Mouse (Mus musculus) liver, postnatal 0 days (tissue): ENCODE measurements around the gene Ccser1. TPM values are rescaled to one million over a fixed set of nuclear protein-coding genes. Genes with fewer than 3 reads are reported as not detected.

Source experiments
- ATAC-seq: fragments of 200-750 bp; cut with Nextera tagmentation; 2 replicates; pipeline ENCODE4 v1.8.0; 2017; ENCODE audit warnings: mild to moderate bottlenecking, moderate library complexity
- DNase-seq: peaks from one replicate; pipeline ENCODE4 v3.0.0-alpha.2; 2016
- H3K27ac ChIP-seq: fragments of 300-500 bp; sonication (generic); 2 replicates; pipeline ENCODE4 v1.5.1; 2014; ENCODE audit warnings: antibody characterized with exemption, moderate library complexity, mild to moderate bottlenecking, low read depth
- H3K27me3 ChIP-seq: fragments of 300-500 bp; sonication (generic); 2 replicates; pipeline ENCODE4 v1.6.1; 2014; ENCODE audit warnings: low read length, control low read depth, mixed read lengths; ENCODE audit not compliant: insufficient read depth
- H3K36me3 ChIP-seq: fragments of 300-500 bp; sonication (generic); replicated peaks from 2 replicates; pipeline ENCODE4 v1.6.1; 2014; ENCODE audit warnings: mild to moderate bottlenecking, control low read depth, low read length, moderate library complexity, mixed read lengths; ENCODE audit not compliant: insufficient read depth
- H3K4me1 ChIP-seq: fragments of 300-500 bp; sonication (generic); 2 replicates; pipeline ENCODE4 v1.6.1; 2014; ENCODE audit warnings: antibody characterized with exemption, mild to moderate bottlenecking, control low read depth; ENCODE audit not compliant: insufficient read depth
- H3K4me2 ChIP-seq: fragments of 300-500 bp; sonication (generic); 2 replicates; pipeline ENCODE4 v1.6.1; 2014; ENCODE audit warnings: low read depth, mild to moderate bottlenecking, low read length, moderate library complexity, mixed read lengths
- H3K4me3 ChIP-seq: fragments of 300-500 bp; sonication (generic); 2 replicates; pipeline ENCODE4 v1.5.1; 2014; ENCODE audit warnings: low read depth, low read length
- H3K9ac ChIP-seq: fragments of 300-500 bp; sonication (generic); replicated peaks from 2 replicates; pipeline ENCODE4 v1.6.1; 2014; ENCODE audit warnings: mild to moderate bottlenecking, moderate library complexity
- H3K9me3 ChIP-seq: fragments of 300-500 bp; sonication (generic); 2 replicates; pipeline ENCODE4 v1.6.1; 2016; ENCODE audit warnings: mild to moderate bottlenecking, control low read depth, low read length, mixed read lengths
- CTCF ChIP-seq: sonication (generic); IDR thresholded peaks from 2 replicates; pipeline ENCODE4 v1.5.1; 2016; ENCODE audit warnings: antibody characterized with exemption, low read depth
- EP300 ChIP-seq: IDR thresholded peaks from 2 replicates; pipeline ENCODE4 v1.6.1; 2016; ENCODE audit warnings: antibody characterized with exemption, low read depth, mild to moderate bottlenecking
- WGBS: fragments of 180-500 bp; shearing (Covaris S2); extraction: QIAGEN DNeasy Blood & Tissue Kit; methylation state at CpG from one replicate; pipeline ENCODE4 v1.1.7; 2014; ENCODE audit not compliant: insufficient replicate concordance; 5-methylcytosine and 5-hydroxymethylcytosine counted together
- polyA plus RNA-seq: library from polyadenylated mRNA; unstranded; fragments of >200 nt; fragmentation: Nextera tagmentation; extraction: Ambion mirVana; gene quantifications from 2 replicates; pipeline ENCODE4 v1.2.1, GENCODE M21; 2015

The Ccser1 gene
- polyA plus RNA-seq, 1 experiment from 2014 or later, result 0.18 TPM

GRCm38 (mm10) chr6:61431726-61431984, 251.5 kb downstream of the Ccser1 start:
- TF ChIP-seq CTCF (no peak), EP300 (no peak)
- no peak overlapping the region for H3K4me2 ChIP-seq
- no peak for ATAC-seq
- no peak overlapping the region for H3K27ac ChIP-seq
- H3K4me1 ChIP-seq, result no peaks in the 10 kb centered on the region
- no peak overlapping the region for H3K9ac ChIP-seq
- H3K4me3 ChIP-seq, result no peak overlapping the region
- no peak for DNase-seq
- H3K36me3 ChIP-seq, result no peaks in the 10 kb centered on the region
- no peaks in the 10 kb centered on the region for H3K27me3 ChIP-seq
- WGBS, result 69% methylated on average over 2 of the region's 2 CpGs
- H3K9me3 ChIP-seq, result no peaks in the 10 kb centered on the region

- no peak for TF ChIP-seq CTCF
- TF ChIP-seq EP300, result no peak
- no peak for DNase-seq
- Histone ChIP-seq H3K27me3 (no peaks in the 10 kb centered on the region), H3K9me3 (no peaks in the 10 kb centered on the region), H3K4me2 (no peak overlapping the region), H3K4me1 (no peaks in the 10 kb centered on the region), H3K36me3 (no peaks in the 10 kb centered on the region), H3K9ac (no peak overlapping the region), H3K4me3 (no peak overlapping the region), H3K27ac (no peak overlapping the region)
- ATAC-seq, result no peak
- WGBS, result 70% methylated on average over 3 of the region's 3 CpGs
Observed at GRCm38 (mm10) chr6:61432167-61432566, 252.0 kb downstream of the Ccser1 start.

GRCm38 (mm10) chr6:61432703-61433102, 252.6 kb downstream of the Ccser1 start:
- 61% methylated on average over 3 of the region's 3 CpGs for WGBS
- H3K4me2 ChIP-seq, result no peak overlapping the region
- no peaks in the 10 kb centered on the region for H3K27me3 ChIP-seq
- TF ChIP-seq EP300 (no peak), CTCF (no peak)
- ATAC-seq (no peak), DNase-seq (no peak)
- H3K4me3 ChIP-seq, result no peak overlapping the region
- H3K36me3 ChIP-seq, result no peaks in the 10 kb centered on the region
- H3K27ac ChIP-seq, result no peak overlapping the region
- H3K9ac ChIP-seq, result no peak overlapping the region
- no peaks in the 10 kb centered on the region for H3K4me1 ChIP-seq
- no peaks in the 10 kb centered on the region for H3K9me3 ChIP-seq

- ATAC-seq (no peak), DNase-seq (no peak)
- Histone ChIP-seq H3K27me3 (no peaks in the 10 kb centered on the region), H3K9ac (no peak overlapping the region), H3K27ac (no peak overlapping the region), H3K4me3 (no peak overlapping the region), H3K4me2 (no peak overlapping the region), H3K4me1 (no peaks in the 10 kb centered on the region), H3K36me3 (no peaks in the 10 kb centered on the region), H3K9me3 (no peaks in the 10 kb centered on the region)
- TF ChIP-seq EP300 (no peak), CTCF (no peak)
Observed at GRCm38 (mm10) chr6:61438165-61438564, 258.0 kb downstream of the Ccser1 start.

GRCm38 (mm10) chr6:61471371-61472152, 291.4 kb downstream of the Ccser1 start:
- WGBS, result 84% methylated on average over 2 of the region's 2 CpGs
- H3K4me1 ChIP-seq, result no peaks in the 10 kb centered on the region
- no peak overlapping the region for H3K9ac ChIP-seq
- DNase-seq (no peak), ATAC-seq (no peak)
- H3K27ac ChIP-seq, result no peak overlapping the region
- no peaks in the 10 kb centered on the region for H3K27me3 ChIP-seq
- TF ChIP-seq CTCF (no peak), EP300 (no peak)
- H3K4me3 ChIP-seq, result no peak overlapping the region
- H3K9me3 ChIP-seq, result no peaks in the 10 kb centered on the region
- H3K4me2 ChIP-seq, result no peak overlapping the region
- H3K36me3 ChIP-seq, result no peaks in the 10 kb centered on the region

- H3K4me1 ChIP-seq, result no peaks in the 10 kb centered on the region
- H3K9ac ChIP-seq, result no peak overlapping the region
- no peak for ATAC-seq
- H3K36me3 ChIP-seq, result no peaks in the 10 kb centered on the region
- H3K4me3 ChIP-seq, result no peak overlapping the region
- H3K9me3 ChIP-seq, result no peaks in the 10 kb centered on the region
- DNase-seq, result no peak
- H3K4me2 ChIP-seq, result no peak overlapping the region
- no peak overlapping the region for H3K27ac ChIP-seq
- H3K27me3 ChIP-seq, result no peaks in the 10 kb centered on the region
- TF ChIP-seq EP300 (no peak), CTCF (no peak)
- 49% methylated on average over 3 of the region's 3 CpGs for WGBS
Observed at GRCm38 (mm10) chr6:61485336-61485735, 305.2 kb downstream of the Ccser1 start.
